Mouse (Mus musculus) cerebellum, postnatal 4 days (tissue): ENCODE measurements around the gene Fam13c.

Experiments
- DNase-seq, 2 experiments: peaks; one replicate each; pipeline ENCODE4 v3.0.0; 2022; ENCODE audit warnings: low spot score in 2 of 2, mixed read lengths in 1 of 2

The Fam13c gene

DNA sequence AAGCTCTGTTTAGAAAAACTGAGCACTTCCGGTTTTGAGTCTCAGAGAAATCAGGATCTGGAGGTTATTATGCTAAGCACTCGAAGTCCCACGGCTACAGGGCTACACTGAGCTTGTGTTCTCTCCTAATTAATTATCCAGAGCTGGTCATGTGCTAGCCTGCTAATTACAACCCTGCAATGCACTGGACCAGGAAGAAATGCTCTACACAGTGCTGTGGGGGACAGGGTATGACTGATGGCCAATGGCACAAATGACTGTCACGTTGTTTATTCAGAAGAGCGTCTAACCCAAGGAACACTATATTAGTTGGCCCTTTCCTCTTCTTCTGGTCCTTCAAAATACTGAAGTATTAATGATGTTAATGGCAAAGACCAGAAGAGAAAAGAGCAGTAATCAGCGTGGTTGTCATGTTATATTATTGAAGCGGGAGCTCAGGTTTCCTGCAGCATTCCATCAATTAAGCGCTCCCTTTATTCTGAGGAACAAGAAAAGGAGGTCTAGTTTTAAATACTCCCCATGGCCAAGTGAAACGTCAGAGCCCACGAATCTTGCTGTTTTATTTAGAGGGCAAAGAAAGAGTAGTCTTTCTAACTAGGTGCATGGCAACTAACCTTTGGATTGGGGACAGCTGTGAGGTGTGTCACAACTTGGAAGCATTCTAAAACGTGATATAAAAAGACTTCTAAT is 18.4 kb downstream of the Fam13c start:
- no peak for DNase-seq

DNA sequence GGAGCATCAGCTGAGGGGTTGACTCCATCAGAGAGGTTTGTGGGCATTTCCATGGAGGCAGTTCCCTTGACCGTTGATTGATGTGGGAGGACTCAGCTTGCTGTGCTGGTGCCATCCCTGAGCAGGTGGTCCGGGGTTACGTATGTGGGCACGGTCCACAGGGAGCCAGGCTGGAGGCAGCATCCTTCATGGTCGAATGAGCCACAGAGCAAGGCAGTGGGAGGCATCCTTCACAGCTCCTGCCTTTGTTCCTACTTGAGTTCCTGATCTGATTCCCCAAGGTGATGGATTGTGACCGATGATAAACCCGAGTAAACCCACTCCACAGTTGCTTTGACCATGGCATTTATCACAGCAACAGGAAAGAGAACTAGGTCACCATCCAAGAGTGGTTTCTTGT is 25.4 kb downstream of the Fam13c start:
- DNase-seq, result no peak

DNA sequence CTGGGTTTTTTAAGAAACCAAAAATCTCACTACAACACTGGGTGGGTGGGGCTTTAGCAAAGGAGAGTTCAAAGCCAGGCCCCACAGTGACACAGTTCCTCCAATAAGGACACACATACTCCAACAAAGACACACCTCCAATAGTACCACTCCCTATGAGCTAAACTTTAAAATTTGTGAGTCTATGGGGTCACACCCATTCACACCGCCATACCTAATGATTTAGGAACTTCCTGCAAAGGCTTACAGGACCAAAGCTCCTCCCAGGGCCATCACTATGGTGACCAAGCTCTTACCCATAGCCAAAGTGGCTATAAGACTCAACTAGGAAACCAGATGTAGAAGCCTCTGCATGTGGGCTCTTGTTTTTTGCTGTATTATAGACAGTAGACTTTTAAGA is 30.6 kb downstream of the Fam13c start:
- no peak for DNase-seq

DNA sequence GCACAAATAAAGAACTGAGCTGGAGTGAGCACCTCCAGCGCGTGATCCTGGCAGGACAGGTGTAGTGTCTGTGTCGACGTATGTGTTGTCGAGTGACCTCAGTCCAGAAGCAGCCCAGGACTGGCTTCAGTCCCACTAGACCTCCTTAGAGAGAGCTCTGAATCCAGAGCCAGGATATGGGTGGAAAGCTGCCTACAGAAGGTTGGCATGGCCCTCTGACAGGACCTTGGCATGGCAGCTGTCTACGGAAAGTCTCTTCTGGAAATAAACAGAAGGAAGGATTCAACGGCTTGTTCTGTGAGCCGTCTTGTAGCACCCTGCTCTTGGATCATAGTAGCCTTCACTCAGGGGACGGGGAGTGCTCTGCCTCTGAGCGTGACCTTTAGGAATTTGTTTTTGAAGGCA is 37.5 kb downstream of the Fam13c start:
- no peak for DNase-seq

DNA sequence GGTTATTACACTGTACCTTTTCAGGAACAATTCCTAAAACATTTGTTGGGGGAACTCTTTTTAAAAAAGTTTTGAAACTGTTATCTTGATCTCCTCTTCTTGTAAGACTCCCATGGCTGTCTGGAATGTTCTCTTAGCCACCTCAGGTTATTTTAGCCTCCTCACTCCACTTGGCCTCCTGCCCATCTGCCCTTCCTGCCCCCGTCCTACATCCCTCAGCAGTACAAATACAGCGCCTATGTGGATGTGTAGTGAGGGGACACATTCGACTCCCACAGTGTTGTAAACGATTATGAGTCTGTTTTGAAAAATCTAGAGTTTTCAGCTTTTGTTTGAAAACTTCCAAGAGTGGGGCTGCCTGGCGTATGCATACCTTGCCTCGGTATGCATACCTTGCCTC is 43.5 kb downstream of the Fam13c start:
- no peak for DNase-seq

DNA sequence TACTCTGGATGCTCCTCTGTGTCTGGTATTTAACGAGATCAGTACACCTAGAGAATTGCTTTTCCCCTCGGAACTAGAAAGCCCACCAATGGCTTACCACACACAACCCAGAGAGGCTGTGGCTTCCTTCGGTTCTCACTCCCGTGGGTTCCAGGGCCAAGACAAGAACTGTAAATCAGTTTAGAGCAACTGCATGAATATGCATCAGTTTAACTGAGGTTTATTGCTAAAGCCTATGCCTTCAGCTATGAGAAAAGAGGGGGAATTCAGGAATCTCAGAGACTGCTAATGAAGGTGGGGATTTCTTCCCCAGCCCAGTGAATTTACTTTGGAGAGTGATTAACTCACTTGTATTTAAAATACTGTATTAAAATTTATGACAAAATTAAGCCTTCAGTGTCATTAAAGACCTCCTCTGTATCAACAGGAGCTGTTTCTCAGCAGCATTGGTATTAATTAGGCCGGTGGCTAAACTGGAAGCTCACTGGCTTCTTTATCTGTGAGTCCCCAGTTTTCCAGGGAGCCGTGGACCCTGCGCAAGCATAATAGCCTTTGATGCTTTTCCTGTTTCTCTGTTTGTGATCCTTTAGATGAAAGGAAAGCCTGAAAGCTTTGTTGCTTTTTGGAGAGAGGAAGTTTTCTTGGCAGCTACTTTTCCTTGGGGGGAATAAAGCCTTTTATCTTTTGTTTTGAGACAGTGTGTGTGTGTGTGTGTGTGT is 44.4 kb downstream of the Fam13c start:
- DNase-seq, result no peak

DNA sequence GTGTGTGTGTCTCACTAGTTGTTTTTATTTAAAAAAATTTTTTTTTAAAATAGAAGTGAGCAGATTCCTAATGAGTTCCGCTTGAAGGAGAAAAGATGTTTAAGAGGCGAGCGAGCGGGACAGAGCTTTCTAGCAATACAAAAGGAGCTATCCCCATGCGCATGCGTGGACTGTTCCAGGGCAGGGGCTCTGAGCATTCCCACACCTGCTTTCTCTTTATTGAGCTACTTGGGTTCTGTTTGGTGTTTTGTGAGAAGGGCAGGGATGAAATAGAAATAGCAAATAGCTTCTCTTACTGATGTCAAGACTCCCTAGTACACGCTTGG is 45.0 kb downstream of the Fam13c start:
- DNase-seq, result no peak

DNA sequence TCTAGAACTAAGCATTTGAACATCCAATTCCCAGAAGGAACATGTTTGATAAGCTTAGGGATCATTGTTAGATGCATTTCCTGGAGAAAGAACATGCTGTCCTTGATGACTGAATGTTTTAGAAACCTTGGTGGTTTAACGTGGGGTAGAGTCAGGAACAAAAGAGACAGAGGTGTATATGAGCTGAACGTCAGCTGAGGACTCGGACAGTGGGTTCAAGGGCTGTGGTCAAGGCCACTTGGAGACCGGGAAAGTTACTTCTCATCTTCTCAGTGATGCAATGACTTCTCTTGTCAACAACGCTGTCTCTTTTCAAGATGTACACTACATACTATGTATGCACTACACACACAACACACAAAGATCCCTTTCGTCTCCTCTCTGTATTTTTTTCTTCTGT is 46.4 kb downstream of the Fam13c start:
- no peak for DNase-seq

DNA sequence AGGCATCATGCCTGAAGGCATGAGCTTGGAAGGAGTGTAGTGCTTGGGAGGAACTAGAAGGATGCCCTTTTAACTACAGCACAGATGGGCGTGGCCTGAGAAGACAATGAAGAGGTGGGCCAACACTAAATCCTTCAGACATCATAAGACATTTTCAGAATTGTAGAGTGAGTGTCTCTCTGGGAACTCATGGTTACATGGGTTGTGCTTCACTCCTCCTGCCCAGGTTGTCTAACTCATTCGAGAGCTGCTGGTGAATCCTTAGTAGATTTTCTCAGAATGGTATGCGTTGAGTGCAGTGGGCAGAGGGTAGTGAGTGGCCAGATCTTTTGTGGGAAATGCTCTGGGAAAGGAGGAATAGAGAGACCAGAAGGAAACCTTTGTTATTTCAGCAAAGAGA is 53.6 kb downstream of the Fam13c start:
- DNase-seq, result no peak

DNA sequence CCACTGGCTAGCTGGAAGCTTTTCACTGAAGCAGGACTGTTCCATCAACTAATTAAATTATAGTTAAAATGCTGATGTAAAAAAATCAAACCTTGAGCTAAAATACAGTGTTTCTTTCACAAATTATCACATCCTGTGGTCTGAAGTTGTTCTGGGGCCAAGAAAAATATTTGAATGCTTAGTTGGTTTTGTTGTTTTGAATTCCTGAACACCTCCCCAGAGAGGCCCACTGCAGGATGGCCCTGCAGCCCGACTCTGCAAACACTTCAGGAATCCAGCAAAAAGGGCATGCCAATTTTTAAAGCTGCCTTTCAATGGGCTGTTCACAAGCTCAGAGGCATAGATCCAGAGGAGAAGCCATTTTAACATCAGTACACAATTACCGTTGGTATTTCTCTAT is 54.2 kb downstream of the Fam13c start:
- DNase-seq, result no peak

DNA sequence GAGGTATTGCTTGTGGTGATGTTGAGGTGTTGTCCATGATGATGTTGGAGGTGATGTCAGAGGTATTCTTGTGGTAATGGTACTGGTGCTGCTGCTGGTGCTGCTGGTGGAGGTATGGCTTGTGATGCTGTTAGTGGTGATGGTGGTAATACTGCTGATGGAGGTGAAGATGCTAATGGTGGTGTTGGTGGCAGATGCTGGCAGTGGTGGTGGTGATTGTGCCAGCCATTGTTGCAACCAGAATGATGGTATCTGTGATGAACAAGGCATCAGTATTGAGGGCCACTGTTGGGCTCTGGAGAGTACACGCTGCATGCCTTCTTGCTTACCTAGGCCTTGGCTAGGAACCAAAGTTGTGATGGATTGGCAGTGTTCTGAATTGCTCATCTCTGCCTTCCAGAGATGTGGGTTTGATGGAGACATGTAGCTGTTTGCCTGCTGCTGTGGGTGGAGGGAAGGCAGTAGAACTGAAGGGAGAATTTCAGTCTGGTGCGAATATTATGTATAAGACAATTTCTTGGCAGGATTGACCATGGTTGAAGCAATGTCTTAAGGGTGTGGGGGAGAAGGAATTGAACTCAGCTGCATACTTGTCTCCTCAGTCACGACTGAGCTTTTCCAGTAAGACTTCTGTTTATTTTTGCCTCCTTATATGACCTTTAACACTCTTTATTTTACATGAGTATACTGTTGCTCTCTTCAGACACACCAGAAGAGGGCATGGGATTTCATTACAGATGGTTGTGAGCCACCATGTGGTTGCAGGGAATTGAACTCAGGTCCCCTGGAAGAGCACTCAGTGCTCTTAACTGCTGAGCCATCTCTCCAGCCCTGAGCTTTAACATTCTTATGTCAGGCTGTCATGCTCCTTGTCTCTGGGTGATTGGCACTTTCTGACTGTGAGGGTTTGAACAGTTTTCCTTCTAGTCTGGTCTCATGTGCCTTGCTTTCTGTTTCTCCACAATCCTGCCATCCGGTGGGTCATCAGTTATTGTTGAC is 55.1 kb downstream of the Fam13c start:
- DNase-seq, result no peak

DNA sequence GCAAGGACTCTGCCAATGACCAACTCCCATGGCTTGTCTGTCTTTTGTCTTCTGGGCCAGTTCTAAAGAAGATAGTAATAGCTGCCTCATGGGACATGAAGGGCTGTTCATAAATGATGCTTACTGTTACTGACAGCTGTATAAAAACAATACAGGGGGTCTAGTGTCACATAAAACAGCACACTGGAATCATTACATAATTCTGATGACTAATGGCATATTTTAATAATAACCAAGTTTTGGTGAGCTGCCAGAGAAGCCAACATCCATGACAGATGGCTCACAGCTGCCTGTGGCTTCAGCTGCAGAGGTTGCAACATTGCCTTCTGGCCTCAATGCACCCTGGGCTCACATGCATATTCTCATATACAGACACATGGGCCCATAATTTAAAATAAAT is 56.7 kb downstream of the Fam13c start:
- peak in 1 of 2 experiments; percentile 19 for DNase-seq

DNA sequence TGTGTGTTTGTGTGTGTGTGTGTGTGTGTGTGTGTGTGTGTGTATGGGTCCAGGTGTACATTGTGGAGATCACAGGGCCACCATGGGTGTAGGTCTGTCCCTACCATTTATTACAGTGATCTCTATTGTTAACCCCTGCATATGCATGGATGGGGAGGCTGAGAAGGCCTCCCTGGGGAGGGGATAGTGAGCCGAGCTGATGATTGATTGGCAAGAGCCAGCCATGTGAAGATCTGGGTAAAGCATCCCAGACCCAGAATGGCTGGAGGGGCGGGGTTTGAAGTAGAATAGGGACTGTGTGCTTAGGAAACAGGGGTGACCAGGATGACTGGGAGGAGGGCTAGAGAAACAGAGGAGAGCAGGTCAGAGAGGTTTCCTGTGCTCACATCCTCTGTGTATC is 58.0 kb downstream of the Fam13c start:
- DNase-seq, result no peak

DNA sequence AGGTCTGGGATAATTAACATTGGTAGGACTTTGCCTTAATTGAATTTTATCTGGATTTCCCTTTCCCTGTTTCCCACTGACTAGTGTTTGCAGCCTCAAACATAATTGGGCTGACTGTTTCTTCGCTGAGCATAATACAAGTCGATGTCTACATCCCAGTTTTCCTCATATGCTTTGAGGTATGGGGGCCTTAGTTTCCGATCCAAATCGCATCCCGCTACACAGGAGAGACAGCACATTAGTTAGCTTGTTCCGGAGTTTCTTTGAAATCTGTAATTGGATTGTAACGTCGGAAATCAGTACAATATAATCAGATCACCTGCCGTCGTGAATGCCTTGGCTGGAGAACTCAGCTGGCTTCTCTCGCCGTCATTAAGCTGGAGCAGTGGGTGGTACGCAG is 59.0 kb downstream of the Fam13c start:
- no peak for DNase-seq

DNA sequence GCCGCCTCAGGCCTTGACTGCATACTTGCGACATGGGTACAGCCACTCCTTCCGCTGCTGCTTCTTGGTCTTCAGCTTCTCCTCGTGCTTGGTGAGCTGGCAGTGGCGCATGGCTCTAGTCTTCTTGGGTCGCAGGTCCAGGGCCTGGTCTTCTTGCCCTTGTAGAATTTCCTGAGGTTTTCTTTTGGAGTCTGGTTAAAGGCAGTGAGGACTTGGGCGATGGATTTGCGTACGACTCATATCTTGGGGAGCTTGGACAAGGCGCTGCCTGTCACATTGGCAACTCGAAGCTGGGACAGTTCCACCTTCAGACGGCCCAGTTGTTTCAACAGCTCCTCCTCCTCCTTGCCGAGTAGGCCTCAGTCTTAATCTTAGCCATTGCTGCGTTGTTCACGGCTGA is 64.6 kb downstream of the Fam13c start:
- no peak for DNase-seq

DNA sequence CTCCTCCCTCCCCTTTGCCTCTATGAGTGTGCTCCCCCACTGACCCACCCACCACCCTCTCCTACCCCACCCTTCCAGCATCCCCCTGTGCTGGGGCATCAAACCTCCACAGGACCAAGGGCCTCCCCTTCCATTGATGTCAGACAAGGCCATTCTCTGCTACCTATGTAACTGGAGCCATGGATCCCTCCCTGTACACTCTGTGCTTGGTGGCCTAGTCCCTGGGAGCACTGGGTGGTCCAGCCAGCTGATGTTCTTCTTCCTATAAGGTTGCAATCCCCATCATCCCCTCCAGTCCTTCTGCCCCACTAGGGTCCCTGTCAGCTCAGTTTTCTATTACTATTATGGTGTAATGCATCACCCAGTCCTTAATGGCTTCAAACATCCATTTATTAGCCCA is 65.1 kb downstream of the Fam13c start:
- no peak for DNase-seq

DNA sequence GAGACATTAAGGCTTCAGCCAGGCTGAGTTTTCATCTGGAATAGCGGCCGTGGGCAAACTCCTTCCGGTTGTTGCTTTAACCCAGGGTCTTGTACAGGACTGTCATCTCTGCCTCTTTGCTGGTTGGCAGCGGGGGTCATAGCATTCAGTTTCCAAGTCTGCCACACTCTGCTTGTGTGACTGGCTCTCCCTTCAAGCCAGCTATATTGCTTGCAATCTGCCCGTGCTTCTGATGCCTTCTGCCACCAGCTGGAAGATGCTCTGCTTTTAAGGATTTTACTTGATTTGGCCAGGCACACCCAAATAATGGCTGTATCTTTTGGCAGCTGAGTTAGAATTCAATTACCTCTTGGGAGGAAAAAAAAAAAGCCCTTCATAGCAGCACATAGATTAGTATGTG is 65.6 kb downstream of the Fam13c start:
- DNase-seq, result no peak

DNA sequence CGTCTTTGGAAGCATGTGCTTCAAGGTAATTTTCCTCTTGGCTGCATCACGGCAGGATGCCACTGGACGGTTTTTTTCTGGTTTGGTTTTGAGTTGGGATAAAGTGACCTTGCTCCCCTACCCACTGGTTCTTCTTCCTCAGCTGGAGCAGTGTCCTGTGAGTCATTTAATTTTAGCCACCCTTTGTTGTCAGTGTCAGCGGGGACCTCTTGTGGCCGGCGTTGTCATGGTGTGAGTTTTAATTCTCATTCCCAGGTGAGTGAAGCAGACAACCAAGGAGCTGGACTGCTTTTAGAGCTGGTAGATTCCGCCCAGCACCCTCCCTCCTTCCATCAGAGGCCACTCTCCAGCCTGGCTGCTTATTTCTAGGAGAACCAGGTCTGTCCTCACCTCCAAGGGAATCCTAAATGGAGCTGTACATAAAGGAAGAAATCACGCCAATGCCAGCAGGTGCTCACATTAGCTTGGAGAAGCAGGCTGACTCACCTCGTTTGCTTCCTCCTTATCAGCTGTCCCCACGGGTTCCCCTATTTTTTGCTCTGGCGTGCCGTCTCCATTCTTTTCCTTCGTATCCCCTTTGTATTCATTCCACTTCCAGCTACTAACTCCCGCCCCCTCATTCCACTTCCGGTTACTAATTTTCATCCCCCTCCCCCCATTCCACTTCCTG is 66.4 kb downstream of the Fam13c start:
- DNase-seq, result no peak

DNA sequence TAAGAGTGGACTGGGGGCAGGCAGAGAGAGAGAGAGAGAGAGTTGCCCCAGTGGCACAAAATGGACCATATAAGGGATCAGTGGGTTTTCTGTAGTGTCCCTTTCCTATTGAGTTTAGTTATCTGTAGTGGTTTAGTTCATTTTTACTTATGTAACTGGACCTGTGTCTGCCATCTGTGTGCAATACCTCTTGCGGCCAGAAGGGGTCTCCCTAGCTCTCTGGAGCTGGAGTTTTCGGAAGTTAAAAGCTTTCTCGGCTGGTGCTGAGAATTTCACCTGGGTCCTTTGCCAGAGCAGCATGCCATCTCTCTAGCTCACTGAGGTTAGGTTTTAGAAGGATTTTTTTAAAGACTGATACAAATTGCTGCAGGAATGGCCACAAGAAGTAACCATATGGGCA is 67.6 kb downstream of the Fam13c start:
- no peak for DNase-seq

DNA sequence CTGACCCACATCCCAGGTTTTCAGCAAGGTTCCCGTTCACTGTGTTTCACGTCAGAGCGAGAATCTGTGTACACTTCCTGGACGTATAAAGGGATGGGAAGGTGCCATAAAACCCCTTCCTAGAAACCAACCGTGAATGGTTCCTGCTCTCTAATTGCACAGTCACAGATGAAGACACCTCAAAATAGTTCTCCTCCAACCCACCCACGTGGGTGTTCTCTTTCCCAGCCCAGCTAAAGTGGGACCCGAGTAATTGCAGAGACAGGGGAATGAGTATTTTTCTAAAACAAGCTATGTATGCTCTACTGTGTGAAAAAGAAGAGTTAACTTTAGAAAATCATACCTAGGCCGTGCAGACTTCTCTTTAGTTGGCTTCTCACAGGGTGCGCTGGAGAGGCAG is 74.6 kb downstream of the Fam13c start:
- DNase-seq, result no peak

DNA sequence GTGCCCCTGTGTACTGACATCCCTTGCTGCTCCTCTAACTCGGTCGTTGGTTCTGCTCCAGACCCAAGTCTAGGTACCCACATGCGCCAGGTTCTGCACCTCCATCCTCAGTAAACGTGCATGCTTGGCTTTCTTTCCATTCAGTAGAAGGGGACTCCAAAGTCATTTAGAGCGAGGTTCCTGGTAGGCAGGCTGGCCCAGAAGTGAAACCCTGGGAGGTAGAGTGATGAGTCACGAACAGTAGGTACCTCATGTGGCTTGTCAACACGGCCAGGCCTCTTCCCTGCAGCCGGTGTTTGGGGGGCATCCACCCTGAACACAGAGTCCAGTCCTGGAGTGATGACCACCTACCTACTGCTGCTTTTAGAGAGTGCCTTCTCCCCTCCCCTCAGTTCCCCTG is 76.4 kb downstream of the Fam13c start:
- DNase-seq, result no peak

DNA sequence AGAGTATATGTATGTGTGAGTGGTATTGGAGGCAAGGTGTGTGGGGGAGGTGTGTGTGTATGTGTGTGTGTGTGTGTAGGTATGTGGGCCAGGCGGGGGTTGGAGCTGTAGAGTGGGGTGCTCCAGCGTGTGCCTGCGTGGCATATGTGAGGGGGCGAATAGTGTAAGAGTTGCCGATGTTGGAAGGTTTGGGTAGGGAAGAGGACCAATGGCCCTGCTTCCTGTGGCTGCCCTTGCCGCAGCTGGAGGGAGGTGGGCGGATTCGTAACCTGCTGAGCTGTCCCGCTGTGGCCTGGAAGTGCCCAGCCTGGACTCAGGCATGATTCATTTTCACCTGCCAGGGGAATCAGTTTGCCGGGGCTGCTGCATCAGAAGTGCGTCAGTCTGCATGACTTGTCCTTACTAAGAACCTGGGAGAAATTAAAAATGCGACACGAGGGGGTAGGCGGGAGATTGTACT is 79.4 kb downstream of the Fam13c start:
- DNase-seq, result no peak
